Mouse (Mus musculus) kidney, adult 2 months (tissue): ENCODE measurements at regions not wholly inside any gene's neighbourhood (a gene's known extent, or its start where the extent isn't known, plus 50 kb on each side); places are given as distances from the start of the nearest gene placed in this dataset.
A peak's percentile ranks its signal among the peaks of the same experiment; 100 is the strongest.

Source experiments
- DNase-seq: peaks from one replicate; pipeline ENCODE4 v3.0.0; 2021
- H3K27ac ChIP-seq: fragments of 200-500 bp; 2 replicates; pipeline ENCODE4 v1.5.1; 2012; ENCODE audit warnings: low read depth, low read length, control low read depth, inconsistent platforms; ENCODE audit not compliant: insufficient read depth
- H3K27me3 ChIP-seq: fragments of 200-500 bp; replicated peaks from 2 replicates; pipeline ENCODE4 v1.6.1; 2012; ENCODE audit warnings: mild to moderate bottlenecking, moderate library complexity, low read length, inconsistent platforms; ENCODE audit not compliant: control insufficient read depth, insufficient read depth
- H3K36me3 ChIP-seq: fragments of 200-500 bp; 2 replicates; pipeline ENCODE4 v1.6.1; 2012; ENCODE audit warnings: mild to moderate bottlenecking, moderate library complexity, low read length, inconsistent platforms; ENCODE audit not compliant: control insufficient read depth, insufficient read depth
- H3K4me1 ChIP-seq: fragments of 200-500 bp; 2 replicates; pipeline ENCODE4 v1.6.1; 2011; ENCODE audit warnings: low read length; ENCODE audit not compliant: control insufficient read depth, insufficient read depth
- H3K4me3 ChIP-seq: fragments of 200-500 bp; 2 replicates; pipeline ENCODE4 v1.5.1; 2011; ENCODE audit warnings: mild to moderate bottlenecking, low read depth, low read length, control low read depth; ENCODE audit not compliant: insufficient read depth
- CTCF ChIP-seq: fragments of 200-500 bp; conservative IDR thresholded peaks from 2 replicates; pipeline ENCODE4 v1.5.1; 2011; ENCODE audit warnings: low read depth, mild to moderate bottlenecking, control low read depth, low read length, moderate library complexity, mixed read lengths; ENCODE audit not compliant: insufficient read depth, insufficient read length
- POLR2A ChIP-seq: fragments of 200-500 bp; IDR thresholded peaks from one replicate; pipeline ENCODE4 v1.6.1; 2011; ENCODE audit warnings: low read depth, low read length, control low read depth
- WGBS: fragments of 180-500 bp; shearing (Covaris S2); methylation state at CpG from one replicate; pipeline ENCODE4 v1.1.7; 2018; 5-methylcytosine and 5-hydroxymethylcytosine counted together

DNA sequence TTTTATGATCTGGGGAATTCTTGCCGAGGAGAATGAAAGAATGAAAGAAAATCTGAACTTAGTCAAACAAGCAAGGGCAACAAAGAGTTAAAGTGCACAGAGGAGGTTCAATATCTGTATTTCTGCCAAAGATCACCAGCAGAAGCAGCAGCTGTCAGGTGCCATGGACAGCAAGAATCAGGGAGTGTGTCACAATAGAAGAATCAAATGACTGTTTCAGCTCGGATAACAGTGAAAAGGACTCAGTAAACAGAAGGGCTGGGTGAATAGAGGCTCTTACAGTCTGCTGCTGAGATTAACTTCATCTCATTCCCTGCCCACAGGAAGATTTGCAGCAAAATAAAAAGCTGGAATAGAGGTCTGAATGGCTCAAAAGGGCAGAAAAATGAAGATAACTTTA lies 495.3 kb upstream of the Gm5415 start:
- no peak overlapping the region for H3K4me3 ChIP-seq
- H3K4me1 ChIP-seq: no peaks in the 10 kb centered on the region
- no peak for DNase-seq
- no peaks in the 10 kb centered on the region for H3K36me3 ChIP-seq
- 22% methylated on average over 2 of the region's 2 CpGs for WGBS
- no peak for TF ChIP-seq POLR2A
- no peak for TF ChIP-seq CTCF
- H3K27ac ChIP-seq: no peak overlapping the region
- no peaks in the 10 kb centered on the region for H3K27me3 ChIP-seq

DNA sequence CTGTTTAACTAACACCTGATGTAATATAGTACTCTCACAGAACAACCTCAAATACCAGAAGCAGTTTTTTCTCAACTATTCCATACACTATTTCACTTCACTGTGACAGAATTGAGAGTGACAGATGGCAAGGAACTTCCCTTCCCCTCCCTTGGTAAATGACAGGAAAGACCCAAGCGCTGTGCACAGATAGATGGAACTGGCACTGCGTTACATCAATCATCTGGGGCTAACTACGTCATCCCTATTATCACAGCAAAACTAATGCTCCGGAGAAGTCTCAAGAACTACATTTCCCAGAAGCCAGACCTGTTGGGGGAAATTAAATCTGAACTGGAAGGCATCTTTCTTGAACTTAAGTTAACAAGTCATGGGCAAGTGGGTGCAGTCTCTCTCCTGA lies 493.6 kb upstream of the Gm5415 start:
- Histone ChIP-seq H3K27me3 (no peaks in the 10 kb centered on the region), H3K36me3 (no peaks in the 10 kb centered on the region), H3K27ac (no peak overlapping the region), H3K4me3 (no peak overlapping the region), H3K4me1 (no peaks in the 10 kb centered on the region)
- no peak for DNase-seq
- no peak for TF ChIP-seq POLR2A
- TF ChIP-seq CTCF: no peak
- WGBS: 61% methylated on average over 4 of the region's 4 CpGs

GRCm38 (mm10) chr1:33031991-33032390 lies 484.9 kb upstream of the Gm5415 start:
- DNase-seq: peak; percentile 2
- Histone ChIP-seq H3K27me3 (no peaks in the 10 kb centered on the region), H3K27ac (no peak overlapping the region), H3K4me1 (no peaks in the 10 kb centered on the region), H3K36me3 (no peaks in the 10 kb centered on the region), H3K4me3 (no peak overlapping the region)
- WGBS: 76% methylated on average over 3 of the region's 3 CpGs
- no peak for TF ChIP-seq POLR2A
- no peak for TF ChIP-seq CTCF

GRCm38 (mm10) chr1:33026683-33027415 lies 479.8 kb upstream of the Gm5415 start:
- DNase-seq: no peak
- H3K4me3 ChIP-seq: no peak overlapping the region
- no peaks in the 10 kb centered on the region for H3K4me1 ChIP-seq
- TF ChIP-seq POLR2A (no peak), CTCF (no peak)
- WGBS: 55% methylated on average over 8 of the region's 8 CpGs
- no peaks in the 10 kb centered on the region for H3K36me3 ChIP-seq
- no peaks in the 10 kb centered on the region for H3K27me3 ChIP-seq
- no peak overlapping the region for H3K27ac ChIP-seq

DNA sequence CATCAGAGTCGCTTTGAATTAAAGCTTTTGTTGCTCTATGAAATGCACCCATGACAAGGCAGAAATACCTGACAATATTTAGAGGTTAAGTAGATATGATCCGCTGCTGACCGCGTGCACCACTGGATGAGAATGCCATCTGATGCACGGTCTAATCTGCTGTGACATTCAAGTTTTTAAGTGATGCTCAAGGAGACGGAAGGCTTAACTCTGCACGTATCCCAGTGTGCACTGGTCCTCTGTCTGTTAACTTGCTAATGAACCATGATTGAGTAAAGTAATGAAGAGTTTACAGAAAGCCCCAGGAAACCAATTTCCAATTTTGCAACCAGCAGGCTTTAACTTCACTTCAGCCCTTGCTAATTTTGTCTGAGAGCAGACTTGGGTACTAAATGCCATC lies 478.3 kb upstream of the Gm5415 start:
- Histone ChIP-seq H3K36me3 (no peaks in the 10 kb centered on the region), H3K4me1 (no peaks in the 10 kb centered on the region), H3K27ac (no peak overlapping the region), H3K27me3 (no peaks in the 10 kb centered on the region), H3K4me3 (no peak overlapping the region)
- TF ChIP-seq CTCF: no peak
- no peak for TF ChIP-seq POLR2A
- no peak for DNase-seq
- 82% methylated on average over 7 of the region's 7 CpGs for WGBS

GRCm38 (mm10) chr1:33022852-33023251 lies 475.8 kb upstream of the Gm5415 start:
- H3K36me3 ChIP-seq: no peaks in the 10 kb centered on the region
- DNase-seq: no peak
- no peak overlapping the region for H3K4me3 ChIP-seq
- H3K27me3 ChIP-seq: no peaks in the 10 kb centered on the region
- H3K4me1 ChIP-seq: no peaks in the 10 kb centered on the region
- 75% methylated on average over 4 of the region's 4 CpGs for WGBS
- no peak for TF ChIP-seq POLR2A
- TF ChIP-seq CTCF: no peak
- H3K27ac ChIP-seq: no peak overlapping the region

DNA sequence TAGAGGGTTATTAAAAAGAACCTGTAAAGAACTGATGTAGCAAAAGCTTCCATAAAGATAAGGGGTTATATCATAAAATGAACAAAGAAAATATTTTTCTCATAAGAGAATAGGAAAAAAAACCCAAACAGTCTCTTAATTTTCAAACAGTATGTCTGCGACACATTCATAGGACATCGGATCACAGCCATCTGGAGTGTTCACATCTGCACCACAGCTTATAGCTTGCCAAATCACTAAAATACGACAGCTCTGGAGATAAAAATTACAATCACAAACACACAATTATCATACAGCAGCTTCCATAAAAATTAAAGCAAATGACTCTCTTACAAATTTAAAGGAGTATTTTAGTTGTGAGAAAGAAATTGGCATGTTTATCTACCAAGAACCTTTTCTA lies 456.9 kb upstream of the Gm5415 start:
- TF ChIP-seq POLR2A (no peak), CTCF (no peak)

GRCm38 (mm10) chr1:32964957-32965356 lies 417.9 kb upstream of the Gm5415 start:
- H3K4me3 ChIP-seq: no peak overlapping the region
- no peaks in the 10 kb centered on the region for H3K4me1 ChIP-seq
- 71% methylated on average over 3 of the region's 3 CpGs for WGBS
- DNase-seq: no peak
- H3K27ac ChIP-seq: no peak overlapping the region
- no peak for TF ChIP-seq POLR2A
- peak; percentile 31; the same call in 1 of the 2 replicates for TF ChIP-seq CTCF
- H3K36me3 ChIP-seq: no peaks in the 10 kb centered on the region
- no peaks in the 10 kb centered on the region for H3K27me3 ChIP-seq

More for the DNA sequence above, 456.9 kb upstream of the Gm5415 start:
- no peak overlapping the region for H3K27ac ChIP-seq
- no peak overlapping the region for H3K4me3 ChIP-seq
- H3K4me1 ChIP-seq: no peaks in the 10 kb centered on the region
- H3K36me3 ChIP-seq: no peaks in the 10 kb centered on the region
- no peaks in the 10 kb centered on the region for H3K27me3 ChIP-seq
- WGBS: 82% methylated on average over 3 of the region's 3 CpGs
- DNase-seq: no peak
